Mouse (Mus musculus) CH12F3 (cell line): ENCODE data around the gene Neb.

ENCODE experiments used
- in situ Hi-C: fragments of 300-500 bp; cut with MboI; formaldehyde crosslinking; loops from 2 replicates; pipeline ENCODE4 v1.14.3; 2020; ENCODE audit warnings: low sequenced_read_pairs

The Neb gene

GRCm38 (mm10) chr2:52377706-52378447 lies 397 bp downstream of the Neb start:
- in situ Hi-C loops: no loop called here

- in situ Hi-C loops: no loop called here
These were observed 3.6 kb downstream of the Neb start for GRCm38 (mm10) chr2:52374706-52375105.

GRCm38 (mm10) chr2:52372480-52372879 lies 5.8 kb downstream of the Neb start:
- in situ Hi-C loops: no loop called here

GRCm38 (mm10) chr2:52372080-52372479 lies 6.2 kb downstream of the Neb start:
- in situ Hi-C loops: no loop called here

GRCm38 (mm10) chr2:52371066-52371465 lies 7.2 kb downstream of the Neb start:
- in situ Hi-C loops: no loop called here

GRCm38 (mm10) chr2:52369622-52370021 lies 8.7 kb downstream of the Neb start:
- in situ Hi-C loops: no loop called here

- in situ Hi-C loops: no loop called here
These were observed 10.6 kb downstream of the Neb start for GRCm38 (mm10) chr2:52367665-52368064.

- in situ Hi-C loops: no loop called here
These were observed 11.0 kb downstream of the Neb start for GRCm38 (mm10) chr2:52367248-52367647.

GRCm38 (mm10) chr2:52361086-52361485 lies 17.2 kb downstream of the Neb start:
- in situ Hi-C loops: no loop called here

GRCm38 (mm10) chr2:52359722-52360121 lies 18.6 kb downstream of the Neb start:
- in situ Hi-C loops: no loop called here

GRCm38 (mm10) chr2:52358156-52358555 lies 20.1 kb downstream of the Neb start:
- in situ Hi-C loops: no loop called here

GRCm38 (mm10) chr2:52351029-52351428 lies 27.2 kb downstream of the Neb start:
- in situ Hi-C loops: no loop called here

- in situ Hi-C loops: no loop called here
These were observed 37.3 kb downstream of the Neb start for GRCm38 (mm10) chr2:52340990-52341389.

- in situ Hi-C loops: no loop called here
These were observed 42.7 kb downstream of the Neb start for GRCm38 (mm10) chr2:52335556-52335955.

GRCm38 (mm10) chr2:52335087-52335486 lies 43.2 kb downstream of the Neb start:
- in situ Hi-C loops: no loop called here

- in situ Hi-C loops: no loop called here
These were observed 44.7 kb downstream of the Neb start for GRCm38 (mm10) chr2:52333535-52333934.

GRCm38 (mm10) chr2:52331761-52332160 lies 46.5 kb downstream of the Neb start:
- in situ Hi-C loops: no loop called here

- in situ Hi-C loops: no loop called here
These were observed 50.9 kb downstream of the Neb start for GRCm38 (mm10) chr2:52327244-52327815.

- in situ Hi-C loops: no loop called here
These were observed 56.4 kb downstream of the Neb start for GRCm38 (mm10) chr2:52321866-52322265.

GRCm38 (mm10) chr2:52320175-52320574 lies 58.1 kb downstream of the Neb start:
- in situ Hi-C loops: no loop called here

- in situ Hi-C loops: no loop called here
These were observed 59.2 kb downstream of the Neb start for GRCm38 (mm10) chr2:52319020-52319567.

- in situ Hi-C loops: no loop called here
These were observed 60.8 kb downstream of the Neb start for GRCm38 (mm10) chr2:52317471-52317870.
